Mouse (Mus musculus): Measurements from ENCODE around the gene Prss2.
A peak's percentile ranks its signal among the peaks of the same experiment; 100 is the strongest.

GRCm38 (mm10) chr6:41558271-41558670 lies 36.7 kb downstream of the Prss2 start:
- TF ChIP-seq CTCF (IDR thresholded peaks at IDR 0.05; ENCODE audit: control insufficient read depth, insufficient read depth, insufficient read length) = no peak
- peak; percentile 57 for TF ChIP-seq MAX (IDR thresholded peaks at IDR 0.05)
- TF ChIP-seq MYOG (IDR thresholded peaks at IDR 0.05; ENCODE audit: control insufficient read depth, extremely low read depth, insufficient read length) = no peak

Data from C2C12 (cell line).